Mouse (Mus musculus): ENCODE results near the gene Stap2.

Stap2 gene

DNA sequence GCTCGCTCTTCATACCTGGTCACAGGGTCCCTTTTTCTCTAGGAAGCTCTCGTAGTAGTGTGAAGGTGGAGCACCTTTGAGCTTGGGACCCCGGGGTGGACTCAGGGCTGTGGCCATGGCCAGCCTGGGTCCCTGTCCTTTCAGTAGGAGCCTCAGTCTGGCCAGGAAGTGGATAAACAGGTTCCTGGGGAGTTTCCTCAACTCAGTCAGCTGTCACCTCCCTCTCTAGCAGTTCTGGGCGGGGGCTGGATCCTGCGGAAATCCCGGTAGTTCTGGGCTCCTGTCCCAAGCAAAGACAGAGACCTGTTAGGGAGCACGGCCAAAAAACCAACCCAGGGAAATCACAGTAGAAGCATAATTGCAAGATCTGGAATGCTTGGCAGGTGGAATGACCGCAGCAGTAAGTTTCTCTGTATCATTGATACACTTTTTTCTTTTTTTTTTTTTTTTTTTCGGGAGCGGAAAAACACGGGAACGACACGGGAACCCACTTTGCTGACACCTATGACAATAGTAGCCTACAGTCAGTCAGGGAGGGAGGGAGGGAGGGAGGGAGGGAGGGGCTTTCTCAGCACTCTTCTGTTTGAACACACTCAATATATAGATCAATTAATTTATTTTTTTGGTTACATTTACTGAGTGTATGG lies at the start of gene Stap2, which contains the start of gene Mpnd:
Gene Stap2, minus strand, starts transcription at position 170 of the 647 bp plus-strand sequence.
Gene Mpnd, plus strand, starts transcription at position 297 of the 647 bp plus-strand sequence.
- no peak for DNase-seq (ENCODE audit: low read depth, low spot score)

DNA sequence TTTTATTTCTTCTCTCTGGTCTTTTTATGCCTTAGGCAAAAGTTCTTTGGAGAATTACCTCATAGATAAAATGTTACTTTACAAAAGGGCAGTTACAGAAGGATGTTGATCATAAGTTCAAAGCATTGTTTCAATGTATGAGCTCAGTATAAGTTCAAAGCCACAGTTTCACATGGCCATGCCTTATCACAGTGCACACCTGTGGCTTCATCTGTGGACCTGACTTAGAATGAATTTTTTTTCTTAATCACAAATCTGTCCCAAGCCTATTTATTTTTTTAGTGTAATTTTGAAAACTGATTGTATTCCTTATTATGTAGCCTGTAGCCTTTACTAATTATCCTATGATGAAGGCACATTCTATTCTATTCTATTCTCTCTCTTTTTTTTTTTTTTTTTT lies 49.6 kb upstream of the Stap2 start:
- DNase-seq (ENCODE audit: low read depth, low spot score) = no peak

GRCm38 (mm10) chr17:56051369-56051768 lies 46.0 kb upstream of the Stap2 start:
- no peak for DNase-seq (ENCODE audit: low read depth, low spot score)

GRCm38 (mm10) chr17:56040857-56041163 lies 35.4 kb upstream of the Stap2 start:
- no peak for DNase-seq (ENCODE audit: low read depth, low spot score)

DNA sequence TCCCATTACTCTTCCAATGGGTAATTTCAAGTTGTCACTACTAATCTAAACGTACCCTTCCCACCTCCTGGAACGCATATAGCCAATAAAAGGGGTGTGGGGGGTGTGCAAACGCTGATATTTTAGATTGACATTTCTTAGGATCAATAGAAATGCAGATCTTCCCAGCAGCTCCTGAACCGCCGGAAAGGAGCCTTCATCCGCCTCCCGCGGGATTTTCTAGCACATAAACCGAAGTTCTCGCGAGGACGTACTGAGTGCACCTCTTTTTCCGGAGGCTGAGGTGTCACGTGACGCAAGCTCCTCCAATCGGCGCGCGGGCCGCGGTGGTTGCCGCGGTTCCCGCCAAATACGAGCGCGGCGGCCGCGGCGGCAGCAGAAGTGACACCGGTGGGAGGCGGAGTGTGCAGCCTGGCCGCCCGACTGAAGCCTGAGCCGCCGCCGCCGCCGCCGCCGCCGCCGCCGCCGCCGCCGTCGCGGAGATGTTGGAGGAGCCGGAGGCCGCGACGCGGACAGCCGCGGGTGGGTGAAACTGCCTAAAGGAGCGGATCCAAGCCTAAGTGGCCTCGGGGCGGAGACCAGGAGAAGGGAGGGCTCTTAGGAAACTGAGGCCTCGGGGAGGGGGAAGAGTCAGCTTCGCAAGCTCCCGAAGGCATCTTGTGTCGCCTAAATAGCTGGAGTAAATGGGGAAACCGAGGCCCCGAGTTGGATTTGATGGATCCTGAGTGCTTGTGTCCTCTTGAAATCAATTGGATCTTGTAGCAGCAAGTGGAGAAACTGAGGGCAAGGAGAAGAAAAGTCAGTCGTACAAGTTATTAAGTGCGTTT lies 34.9 kb upstream of the Stap2 start, which contains the start of gene Chaf1a:
Gene Chaf1a, plus strand, starts transcription at position 410 of the 827 bp plus-strand sequence.
- DNase-seq (ENCODE audit: low read depth, low spot score) = peak; percentile 97

DNA sequence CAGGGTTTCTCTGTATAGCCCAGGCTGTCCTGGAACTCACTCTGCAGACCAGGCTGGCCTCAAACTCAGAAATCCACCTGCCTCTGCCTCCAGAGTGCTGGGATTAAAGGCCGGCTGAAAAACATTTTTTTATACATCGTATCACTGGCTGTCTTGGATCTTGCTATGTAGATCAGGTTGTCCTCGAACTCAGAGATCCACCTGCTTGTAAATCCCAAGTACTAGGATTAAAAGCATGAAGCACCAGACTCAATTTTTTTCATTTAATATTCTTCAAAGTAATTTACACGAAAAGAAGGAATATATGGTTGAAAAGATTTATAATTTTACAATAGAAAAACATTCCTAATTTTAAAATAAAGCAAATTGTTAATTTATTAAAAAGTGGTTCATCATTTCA lies 34.0 kb upstream of the Stap2 start:
- DNase-seq (ENCODE audit: low read depth, low spot score) = no peak

GRCm38 (mm10) chr17:56038583-56039261 lies 33.3 kb upstream of the Stap2 start:
- DNase-seq (ENCODE audit: low read depth, low spot score) = no peak

DNA sequence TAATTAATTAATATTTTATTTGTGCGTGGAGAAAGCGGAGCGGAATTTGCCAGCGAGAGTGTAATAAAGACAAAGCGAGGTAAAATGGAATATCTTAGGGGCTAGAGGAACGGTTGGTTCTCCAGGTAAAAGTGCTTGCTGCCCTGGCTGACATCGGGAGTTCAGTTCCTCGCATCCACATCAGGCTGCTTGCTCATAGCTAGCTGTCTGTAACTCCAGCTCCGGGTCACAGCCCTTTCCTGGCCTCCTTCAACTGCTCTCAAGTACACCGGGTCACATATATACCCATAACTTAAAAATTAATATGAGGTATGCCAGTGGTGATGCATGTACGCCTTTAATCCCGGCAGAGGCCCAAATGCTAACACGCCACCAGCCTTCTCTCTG lies 31.5 kb upstream of the Stap2 start:
- DNase-seq (ENCODE audit: low read depth, low spot score) = no peak

- DNase-seq (ENCODE audit: low read depth, low spot score) = peak; percentile 94
Measured at GRCm38 (mm10) chr17:56036176-56036900, 31.0 kb upstream of the Stap2 start, which contains the start of gene Sh3gl1. TSS of gene Sh3gl1 (minus strand) at chr17:56036635.

GRCm38 (mm10) chr17:56035216-56035615 lies 29.8 kb upstream of the Stap2 start:
- DNase-seq (ENCODE audit: low read depth, low spot score) = no peak

- no peak for DNase-seq (ENCODE audit: low read depth, low spot score)
Measured at GRCm38 (mm10) chr17:56034726-56035100, 29.3 kb upstream of the Stap2 start.

- DNase-seq (ENCODE audit: low read depth, low spot score) = no peak
Measured at GRCm38 (mm10) chr17:56034040-56034725, 28.8 kb upstream of the Stap2 start.

GRCm38 (mm10) chr17:56032831-56033230 lies 27.4 kb upstream of the Stap2 start:
- DNase-seq (ENCODE audit: low read depth, low spot score) = no peak

DNA sequence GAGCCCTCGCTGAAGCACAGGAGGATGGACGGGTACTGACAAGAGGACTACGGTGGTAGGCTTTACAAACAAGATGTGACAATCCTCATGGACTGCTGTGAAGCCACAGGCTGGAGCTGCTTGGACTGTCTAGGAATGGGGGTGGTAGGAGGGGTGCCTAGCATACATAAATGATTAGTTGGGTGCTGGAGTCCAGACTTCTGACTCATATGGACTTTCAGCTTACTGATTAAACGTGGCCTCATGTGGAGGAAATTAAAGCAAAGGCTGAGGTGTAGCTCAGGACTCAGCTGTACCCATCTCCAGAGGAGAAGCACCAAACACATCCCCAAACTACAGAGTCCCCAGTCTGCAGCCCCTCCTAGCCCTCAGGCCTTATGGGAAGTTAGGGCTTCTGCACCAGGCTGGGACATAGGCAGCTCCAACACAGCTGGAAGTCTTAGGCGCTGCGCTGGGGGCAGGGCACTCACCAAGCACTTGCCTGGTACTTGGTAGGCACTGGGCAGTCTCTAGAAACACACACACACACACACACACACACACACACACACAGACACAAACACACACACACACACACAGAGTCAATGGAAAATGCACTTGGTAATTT lies 26.8 kb upstream of the Stap2 start:
- no peak for DNase-seq (ENCODE audit: low read depth, low spot score)

GRCm38 (mm10) chr17:56031431-56031830 lies 26.0 kb upstream of the Stap2 start:
- no peak for DNase-seq (ENCODE audit: low read depth, low spot score)

GRCm38 (mm10) chr17:56030919-56031318 lies 25.5 kb upstream of the Stap2 start:
- no peak for DNase-seq (ENCODE audit: low read depth, low spot score)

- DNase-seq (ENCODE audit: low read depth, low spot score) = no peak
Measured at GRCm38 (mm10) chr17:56030238-56030870, 25.0 kb upstream of the Stap2 start.

GRCm38 (mm10) chr17:56027801-56028441 lies 22.5 kb upstream of the Stap2 start:
- no peak for DNase-seq (ENCODE audit: low read depth, low spot score)

DNA sequence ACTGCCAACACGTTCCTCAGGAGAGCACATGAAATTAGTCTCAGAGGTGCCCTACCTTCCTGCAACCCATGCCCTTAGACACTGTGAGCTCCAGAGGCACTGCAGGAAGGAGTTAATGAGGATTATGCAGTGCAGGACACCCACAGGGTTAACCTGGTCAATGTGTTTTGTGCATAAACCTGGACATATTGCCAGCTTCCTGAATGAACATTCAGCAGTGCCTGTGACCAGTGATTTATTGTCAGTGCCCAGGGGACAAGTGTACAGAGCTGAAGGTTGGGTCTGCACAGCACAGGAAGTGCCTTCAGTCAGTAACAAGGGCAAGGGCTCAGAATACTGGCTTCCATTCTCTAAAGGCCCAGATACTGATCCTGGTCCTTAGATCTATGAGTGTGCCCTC lies 21.5 kb upstream of the Stap2 start:
- DNase-seq (ENCODE audit: low read depth, low spot score) = no peak

DNA sequence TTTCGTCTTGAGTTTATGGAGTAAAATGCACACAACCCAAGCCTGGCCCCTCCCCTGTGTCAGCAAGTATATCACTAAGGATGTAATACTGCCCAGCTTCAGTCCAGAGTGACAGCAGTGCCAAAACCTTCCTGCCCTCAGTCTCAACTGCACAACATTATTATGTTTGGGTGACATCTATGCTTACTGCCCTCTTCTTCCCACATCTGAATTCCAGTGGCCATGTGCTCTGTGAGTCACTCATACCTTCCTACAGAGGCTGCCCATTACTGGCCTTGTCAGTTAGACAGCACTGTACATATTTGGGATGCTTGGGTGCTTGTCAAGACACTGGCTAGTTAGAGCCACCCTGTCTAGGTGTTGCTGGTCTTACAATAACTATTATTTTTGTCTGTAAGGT lies 20.9 kb upstream of the Stap2 start:
- no peak for DNase-seq (ENCODE audit: low read depth, low spot score)

Measured in brain, embryonic 18.5 days (tissue).